Mouse (Mus musculus): ENCODE measurements around the gene Dynlt3. TPM values are rescaled to one million over a fixed set of nuclear protein-coding genes. Genes with fewer than 3 reads are reported as not detected.
"Not testable (repeated sequence)": the region's sequence is repeated elsewhere in the genome, so short reads cannot be mapped to it uniquely, and the experiment has no call there.

The Dynlt3 gene
- polyA plus RNA-seq, 1 experiment from 2014 or later: 56.0 TPM

DNA sequence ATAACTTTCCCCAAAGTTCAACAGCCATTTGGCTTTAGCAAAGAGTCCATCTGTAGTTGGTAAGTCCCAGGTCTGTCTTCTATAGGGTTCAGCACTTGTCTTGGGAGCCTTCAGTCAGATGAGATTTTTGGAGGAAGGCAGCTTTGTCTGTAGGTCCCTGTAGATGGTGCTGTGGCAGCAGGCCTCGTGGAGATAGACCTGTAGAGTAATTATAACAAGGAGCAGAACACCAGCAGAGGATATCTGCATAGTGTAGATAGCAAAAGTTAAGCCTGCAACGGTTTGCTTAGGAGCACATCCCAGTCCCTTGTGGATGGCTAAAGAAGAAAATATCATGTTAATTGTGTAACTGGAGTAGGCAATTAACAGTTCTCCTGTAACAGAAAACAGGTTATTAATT, 22.7 kb downstream of the Dynlt3 start:
- not testable (repeated sequence) for H3K27ac ChIP-seq (ENCODE audit: low read depth, low read length); ATAC-seq; H3K4me3 ChIP-seq (ENCODE audit: low read depth, low read length); H3K4me2 ChIP-seq (replicated peaks; ENCODE audit: low read depth); H3K9ac ChIP-seq (ENCODE audit: low read depth, low read length); H3K27me3 ChIP-seq (replicated peaks; ENCODE audit: control insufficient read depth, insufficient read depth, low read length); H3K4me1 ChIP-seq (replicated peaks; ENCODE audit: control insufficient read depth, insufficient read depth, low read length); H3K9me3 ChIP-seq (ENCODE audit: control insufficient read depth); H3K36me3 ChIP-seq (ENCODE audit: control insufficient read depth, insufficient read depth)
- 46% methylated on average over 2 of the region's 2 CpGs for WGBS
- 0 out of 2 replicates have a peak, but pooled peaks have one; percentile 16 for TF ChIP-seq CTCF (IDR thresholded peaks at IDR 0.05; ENCODE audit: low read depth)

Other genes starting within 250 kb of the Dynlt3 start
- 2.8 and 3.3 TPM in 2 replicates for gene Cybb, start 175.2 kb downstream of the Dynlt3 start, polyA plus RNA-seq (2015; fragmentation: Nextera tagmentation; extraction: Ambion mirVana)
- not detected in 2 replicates for gene H2al1o, start 90.6 kb downstream of the Dynlt3 start, polyA plus RNA-seq (2015; fragmentation: Nextera tagmentation; extraction: Ambion mirVana)
- not detected in 2 replicates for gene Hypm, start 183.9 kb upstream of the Dynlt3 start, polyA plus RNA-seq (2015; fragmentation: Nextera tagmentation; extraction: Ambion mirVana)
- not detected in 2 replicates for gene H2al3, start 186.7 kb upstream of the Dynlt3 start, polyA plus RNA-seq (2015; fragmentation: Nextera tagmentation; extraction: Ambion mirVana)
- gene Sytl5, start 222.6 kb upstream of the Dynlt3 start, polyA plus RNA-seq (2015; fragmentation: Nextera tagmentation; extraction: Ambion mirVana): 0.33 and 0.39 TPM in 2 replicates

Data from intestine, postnatal 0 days (tissue).